Mouse (Mus musculus): Measurements from ENCODE around the gene Zfp280c. TPM values are rescaled to one million over a fixed set of nuclear protein-coding genes. Genes with fewer than 3 reads are reported as not detected.
A peak's percentile ranks its signal among the peaks of the same experiment; 100 is the strongest.

Zfp280c gene
- 3.8 and 3.9 TPM in 2 replicates for polyA plus RNA-seq (2015; fragmentation: Nextera tagmentation; extraction: Ambion mirVana)

DNA sequence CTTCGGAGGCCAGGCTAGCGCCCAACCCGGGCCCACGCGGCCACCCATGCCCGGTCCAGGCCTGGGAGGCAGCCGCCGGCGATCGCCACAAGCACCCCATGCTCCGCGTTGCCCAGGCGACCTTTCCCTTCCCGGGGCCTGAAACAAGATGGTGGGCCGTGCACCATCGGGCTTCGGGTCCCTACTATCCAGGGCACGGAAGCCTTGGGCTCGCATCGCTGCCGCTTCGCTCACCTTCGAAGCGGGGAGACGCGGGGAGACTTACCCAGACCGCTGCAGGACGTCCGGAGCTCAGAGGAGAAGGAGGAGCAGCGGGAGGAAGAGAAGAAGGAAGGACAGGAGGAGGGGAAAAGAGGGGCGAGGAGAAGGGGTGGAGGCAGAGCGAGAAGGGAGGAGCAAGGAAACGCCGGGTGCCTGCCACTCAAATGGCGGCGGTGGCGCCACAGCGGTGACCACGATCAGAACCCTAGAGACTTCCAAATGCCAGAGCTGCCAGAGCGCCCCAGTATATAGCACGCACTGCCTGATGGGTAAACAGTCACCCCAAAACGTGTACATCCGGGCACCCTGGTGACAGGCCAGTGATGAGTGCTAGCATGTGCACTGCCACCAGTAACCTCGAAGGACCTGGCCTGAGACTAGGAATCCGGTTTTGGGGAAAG lies at the start of gene Zfp280c:
Zfp280c (minus strand) TSS at position 406 of the 662 bp plus-strand sequence.
- no peak for TF ChIP-seq CTCF (IDR thresholded peaks at IDR 0.05; ENCODE audit: low read depth)
- TF ChIP-seq EP300 (optimal IDR thresholded peaks at IDR 0.05): no peak
- Histone ChIP-seq H3K9me3 (ENCODE audit: control insufficient read depth, low read length) (no peaks in the 10 kb centered on the region), H3K27me3 (ENCODE audit: control insufficient read depth, insufficient read depth, low read length) (no peaks in the 10 kb centered on the region), H3K4me2 (replicated peaks; ENCODE audit: low read depth) (peak within 1 kb of the TSS; percentile 50), H3K27ac (replicated peaks) (peak within 1 kb of the TSS; percentile 58; the same call in 1 of the 2 replicates), H3K36me3 (ENCODE audit: control insufficient read depth, insufficient read depth, low read length) (no peaks in the 10 kb centered on the region), H3K4me1 (replicated peaks; ENCODE audit: control insufficient read depth, insufficient read depth) (no peaks in the 10 kb centered on the region), H3K4me3 (ENCODE audit: low read depth, low read length) (peak within 1 kb of the TSS; percentile 57), H3K9ac (ENCODE audit: low read length) (peak within 1 kb of the TSS; percentile 64)
- peak; percentile 91 for ATAC-seq (ENCODE audit: low FRiP score, low TSS enrichment)
- peak; percentile 69 for DNase-seq (ENCODE audit: low spot score)
- WGBS: 17% methylated on average over 38 of the region's 45 CpGs

DNA sequence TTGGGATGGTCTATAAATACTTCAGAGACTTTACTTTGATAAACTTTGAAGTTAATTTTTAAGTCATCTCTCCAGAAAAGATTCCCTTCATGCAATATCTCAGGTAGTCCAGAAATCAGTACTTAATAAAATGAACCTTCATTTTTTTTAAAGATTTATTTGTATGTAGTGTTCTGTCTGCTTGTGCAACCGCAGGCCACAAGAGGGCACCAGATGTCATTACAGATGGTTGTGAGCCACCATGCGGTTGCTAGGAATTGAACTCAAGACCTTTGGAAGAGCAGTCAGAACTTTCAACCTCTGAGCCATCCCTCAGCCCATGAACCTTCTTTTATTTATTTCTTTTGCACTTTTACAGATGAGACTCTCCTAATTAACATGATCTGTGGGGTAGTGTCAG lies 42.7 kb upstream of the Zfp280c start:
- ATAC-seq (ENCODE audit: low FRiP score, low TSS enrichment) (no peak), DNase-seq (ENCODE audit: low spot score) (no peak)
- no peak overlapping the region for H3K27ac ChIP-seq (replicated peaks)
- H3K9me3 ChIP-seq (ENCODE audit: control insufficient read depth, low read length): no peaks in the 10 kb centered on the region
- TF ChIP-seq CTCF (IDR thresholded peaks at IDR 0.05; ENCODE audit: low read depth) (peak; percentile 41), EP300 (optimal IDR thresholded peaks at IDR 0.05) (no peak)
- H3K27me3 ChIP-seq (ENCODE audit: control insufficient read depth, insufficient read depth, low read length): no peaks in the 10 kb centered on the region
- no peaks in the 10 kb centered on the region for H3K4me1 ChIP-seq (replicated peaks; ENCODE audit: control insufficient read depth, insufficient read depth)
- H3K9ac ChIP-seq (ENCODE audit: low read length): no peak overlapping the region
- H3K4me2 ChIP-seq (replicated peaks; ENCODE audit: low read depth): no peak overlapping the region
- H3K4me3 ChIP-seq (ENCODE audit: low read depth, low read length): no peak overlapping the region
- H3K36me3 ChIP-seq (ENCODE audit: control insufficient read depth, insufficient read depth, low read length): no peaks in the 10 kb centered on the region
- 74% methylated on average over 2 of the region's 2 CpGs for WGBS

- H3K27ac ChIP-seq (replicated peaks): 0 out of 2 replicates have a peak overlapping the region, but pooled peaks have one; percentile 40
- H3K9ac ChIP-seq (ENCODE audit: low read length): peak overlapping the region; percentile 55
- DNase-seq (ENCODE audit: low spot score): no peak
- H3K4me2 ChIP-seq (replicated peaks; ENCODE audit: low read depth): peak overlapping the region; percentile 52
- WGBS: 17% methylated on average over 8 of the region's 9 CpGs
- ATAC-seq (ENCODE audit: low FRiP score, low TSS enrichment): no peak
- no peaks in the 10 kb centered on the region for H3K4me1 ChIP-seq (replicated peaks; ENCODE audit: control insufficient read depth, insufficient read depth)
- no peaks in the 10 kb centered on the region for H3K36me3 ChIP-seq (ENCODE audit: control insufficient read depth, insufficient read depth, low read length)
- no peaks in the 10 kb centered on the region for H3K27me3 ChIP-seq (ENCODE audit: control insufficient read depth, insufficient read depth, low read length)
- TF ChIP-seq CTCF (IDR thresholded peaks at IDR 0.05; ENCODE audit: low read depth): no peak
- no peaks in the 10 kb centered on the region for H3K9me3 ChIP-seq (ENCODE audit: control insufficient read depth, low read length)
- peak overlapping the region; percentile 56 for H3K4me3 ChIP-seq (ENCODE audit: low read depth, low read length)
Measured at GRCm38 (mm10) chrX:48624054-48624420, 29.7 kb upstream of the Zfp280c start.

GRCm38 (mm10) chrX:48623379-48624053 lies 29.2 kb upstream of the Zfp280c start, which contains the start of gene Slc25a14:
Slc25a14 (plus strand) TSS chrX:48623413.
- Histone ChIP-seq H3K9ac (ENCODE audit: low read length) (peak within 1 kb of the TSS; percentile 55), H3K27me3 (ENCODE audit: control insufficient read depth, insufficient read depth, low read length) (no peaks in the 10 kb centered on the region), H3K27ac (replicated peaks) (peak within 1 kb of the TSS; percentile 40), H3K4me1 (replicated peaks; ENCODE audit: control insufficient read depth, insufficient read depth) (no peaks in the 10 kb centered on the region), H3K36me3 (ENCODE audit: control insufficient read depth, insufficient read depth, low read length) (no peaks in the 10 kb centered on the region), H3K4me2 (replicated peaks; ENCODE audit: low read depth) (peak within 1 kb of the TSS; percentile 52), H3K9me3 (ENCODE audit: control insufficient read depth, low read length) (no peaks in the 10 kb centered on the region), H3K4me3 (ENCODE audit: low read depth, low read length) (peak within 1 kb of the TSS; percentile 56)
- DNase-seq (ENCODE audit: low spot score) (peak; percentile 82), ATAC-seq (ENCODE audit: low FRiP score, low TSS enrichment) (peak; percentile 94)
- WGBS: 21% methylated on average over 38 of the region's 38 CpGs
- no peak for TF ChIP-seq CTCF (IDR thresholded peaks at IDR 0.05; ENCODE audit: low read depth)
- TF ChIP-seq EP300 (optimal IDR thresholded peaks at IDR 0.05): no peak

GRCm38 (mm10) chrX:48623049-48623378 lies 28.7 kb upstream of the Zfp280c start:
- no peaks in the 10 kb centered on the region for H3K9me3 ChIP-seq (ENCODE audit: control insufficient read depth, low read length)
- no peak for TF ChIP-seq CTCF (IDR thresholded peaks at IDR 0.05; ENCODE audit: low read depth)
- TF ChIP-seq EP300 (optimal IDR thresholded peaks at IDR 0.05): no peak
- ATAC-seq (ENCODE audit: low FRiP score, low TSS enrichment) (no peak), DNase-seq (ENCODE audit: low spot score) (no peak)
- no peaks in the 10 kb centered on the region for H3K27me3 ChIP-seq (ENCODE audit: control insufficient read depth, insufficient read depth, low read length)
- H3K27ac ChIP-seq (replicated peaks): no peak overlapping the region
- H3K36me3 ChIP-seq (ENCODE audit: control insufficient read depth, insufficient read depth, low read length): no peaks in the 10 kb centered on the region
- no peaks in the 10 kb centered on the region for H3K4me1 ChIP-seq (replicated peaks; ENCODE audit: control insufficient read depth, insufficient read depth)
- H3K9ac ChIP-seq (ENCODE audit: low read length): no peak overlapping the region
- 27% methylated on average over 4 of the region's 4 CpGs for WGBS
- H3K4me3 ChIP-seq (ENCODE audit: low read depth, low read length): peak overlapping the region; percentile 56
- peak overlapping the region; percentile 52 for H3K4me2 ChIP-seq (replicated peaks; ENCODE audit: low read depth)

DNA sequence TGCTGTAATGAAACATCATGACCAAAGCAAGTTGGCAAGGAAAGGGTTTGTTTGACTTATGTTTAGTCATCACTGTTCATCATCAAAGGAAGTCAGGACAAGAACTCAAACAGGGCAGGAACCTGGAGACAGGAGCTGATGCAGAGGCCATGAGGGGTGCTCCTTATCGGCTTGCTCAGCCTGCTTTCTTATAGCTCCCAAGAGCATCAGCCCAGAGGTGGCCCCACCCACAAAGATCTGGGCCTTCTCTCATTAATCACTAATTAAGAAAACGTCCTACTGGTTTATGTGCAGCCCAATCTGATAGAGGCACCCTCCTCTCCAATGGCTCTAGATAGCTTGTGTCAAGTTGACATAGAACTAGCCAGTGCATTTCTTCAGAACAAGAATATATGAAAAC lies 10.6 kb upstream of the Zfp280c start:
- Histone ChIP-seq H3K4me1 (replicated peaks; ENCODE audit: control insufficient read depth, insufficient read depth) (no peaks in the 10 kb centered on the region), H3K27ac (replicated peaks) (no peak overlapping the region), H3K4me3 (ENCODE audit: low read depth, low read length) (no peak overlapping the region), H3K9me3 (ENCODE audit: control insufficient read depth, low read length) (no peaks in the 10 kb centered on the region), H3K9ac (ENCODE audit: low read length) (no peak overlapping the region), H3K27me3 (ENCODE audit: control insufficient read depth, insufficient read depth, low read length) (no peaks in the 10 kb centered on the region), H3K36me3 (ENCODE audit: control insufficient read depth, insufficient read depth, low read length) (no peaks in the 10 kb centered on the region), H3K4me2 (replicated peaks; ENCODE audit: low read depth) (no peak overlapping the region)
- DNase-seq (ENCODE audit: low spot score): no peak
- TF ChIP-seq CTCF (IDR thresholded peaks at IDR 0.05; ENCODE audit: low read depth) (no peak), EP300 (optimal IDR thresholded peaks at IDR 0.05) (no peak)
- 42% methylated on average over 2 of the region's 2 CpGs for WGBS
- no peak for ATAC-seq (ENCODE audit: low FRiP score, low TSS enrichment)

All from stomach, postnatal 0 days (tissue).